Mouse (Mus musculus) B cell, adult 2 months (primary cell): ENCODE results near the gene Rps25.
"Not testable (repeated sequence)": the region's sequence is repeated elsewhere in the genome, so short reads cannot be mapped to it uniquely, and the experiment has no call there.

ENCODE experiments used
- DNase-seq, 2 experiments: peaks; one replicate each; pipeline ENCODE4 v3.0.0; 2022

The Rps25 gene

DNA sequence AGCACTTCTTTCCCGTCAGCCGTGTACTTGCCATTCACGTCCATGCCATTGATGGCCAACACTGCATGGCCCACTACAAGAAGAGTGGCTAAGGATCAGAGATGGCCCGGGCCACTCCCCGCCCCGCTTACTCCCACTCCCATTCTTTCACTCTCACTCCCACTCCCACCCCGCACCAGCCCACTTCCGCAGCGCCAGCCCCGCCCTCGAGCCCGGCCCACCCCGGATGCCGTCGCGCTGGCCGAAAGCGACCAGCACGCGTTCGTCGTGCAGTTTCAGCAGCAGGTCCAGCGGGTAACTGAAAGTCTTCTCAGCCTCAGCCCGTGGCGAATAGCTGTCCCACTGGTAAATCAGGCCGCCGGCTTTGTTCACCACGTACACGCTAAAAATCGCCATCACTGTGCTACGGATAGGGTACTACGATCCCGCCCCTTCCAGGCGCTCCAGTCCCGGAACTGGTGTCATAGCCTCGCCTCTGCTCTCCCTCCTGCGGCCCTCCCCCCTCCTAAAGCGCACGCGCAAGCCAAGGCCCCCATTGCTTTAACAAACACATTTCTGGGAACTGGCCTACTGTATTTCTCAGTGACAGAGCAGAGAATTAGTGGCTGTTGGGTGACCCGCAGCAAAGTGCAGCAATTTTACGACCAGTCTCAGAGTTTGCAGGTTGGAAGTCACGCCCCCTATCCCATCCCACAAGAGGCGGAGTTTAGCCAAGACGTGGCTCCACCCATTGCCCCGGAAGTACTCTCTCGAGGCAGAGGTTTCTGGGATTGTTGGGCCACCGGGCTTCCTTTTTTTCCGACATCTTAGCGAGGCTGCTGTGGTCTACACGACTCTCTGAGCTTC is at the start of gene Rps25, which contains the start of gene Trappc4:
TSS of gene Rps25 (plus strand) at position 234 of the 846 bp plus-strand sequence.
TSS of gene Trappc4 (minus strand) at position 695 of the 846 bp plus-strand sequence.
- peak; percentile 95 to 96 for DNase-seq

DNA sequence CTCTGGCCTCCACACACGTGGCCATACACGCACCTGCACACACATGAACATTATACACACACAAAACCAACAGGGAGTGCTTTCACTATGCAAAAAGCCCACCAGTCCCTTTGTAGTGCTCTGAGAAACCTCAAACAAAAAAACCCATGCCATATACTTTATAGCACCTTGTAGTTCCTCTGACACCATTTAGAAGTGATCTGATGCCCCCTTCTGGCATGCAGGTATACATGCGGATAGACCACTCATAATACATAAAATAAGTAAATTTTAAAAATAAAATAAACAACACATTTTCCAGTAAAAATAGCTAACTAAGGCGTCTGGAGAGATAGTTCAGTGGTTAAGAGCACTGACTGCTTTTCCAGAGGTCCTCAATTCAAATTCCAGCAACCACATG is 49.7 kb upstream of the Rps25 start:
- peak; percentile 54 to 61 for DNase-seq

DNA sequence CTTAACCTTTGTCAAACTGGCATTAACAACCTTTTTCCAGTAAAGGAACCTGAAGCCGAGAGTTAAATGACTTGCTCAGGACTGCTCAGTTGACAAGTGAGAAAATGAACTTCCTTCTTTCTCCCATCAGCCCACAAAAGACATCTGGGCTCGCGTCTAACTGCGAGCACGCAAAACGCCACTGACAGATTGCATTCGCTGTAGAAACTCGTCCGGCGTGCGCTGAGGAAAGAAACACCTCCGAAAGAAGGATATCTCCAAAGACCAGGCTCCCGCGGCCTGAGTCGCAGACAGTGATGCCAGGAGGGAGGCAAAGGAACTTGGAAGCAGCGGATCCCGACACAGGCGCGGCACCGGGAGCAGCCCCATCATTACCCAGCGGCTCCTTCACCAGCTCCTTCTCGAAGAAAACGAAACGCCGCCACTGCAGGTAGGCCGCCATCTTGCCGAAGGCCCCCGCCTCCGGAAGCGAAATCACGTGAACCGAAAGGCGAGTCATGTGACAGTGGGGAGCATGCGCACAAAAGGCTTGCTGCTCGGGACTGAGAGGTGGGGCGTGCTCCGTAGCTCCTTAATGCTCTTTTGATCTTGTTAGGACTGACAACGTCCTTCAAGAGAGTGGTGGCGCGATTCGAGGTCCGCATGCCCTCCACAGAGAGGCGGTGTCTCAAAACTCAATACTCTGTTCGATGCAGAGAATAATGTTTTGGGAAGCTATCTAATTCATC is 45.6 kb upstream of the Rps25 start, which contains the start of gene Vps11:
TSS of gene Vps11 (minus strand) at position 481 of the 728 bp plus-strand sequence.
- DNase-seq: peak; percentile 95 to 96

DNA sequence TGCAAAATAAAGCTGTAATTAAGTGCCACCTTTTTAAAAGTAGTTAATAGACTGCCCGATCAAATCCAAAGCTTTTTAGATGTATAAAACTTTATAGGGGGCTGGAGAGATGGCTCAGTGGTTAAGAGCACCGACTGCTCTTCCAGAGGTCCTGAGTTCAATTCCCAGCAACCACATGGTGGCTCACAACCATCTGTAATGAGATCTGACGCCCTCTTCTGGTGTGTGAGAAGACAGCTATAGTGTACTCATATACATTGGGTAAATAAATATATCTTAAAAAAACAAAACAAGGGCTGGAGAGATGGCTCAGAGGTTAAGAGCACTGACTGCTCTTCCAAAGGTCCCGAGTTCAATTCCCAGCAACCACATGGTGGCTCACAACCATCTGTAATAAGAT is 45.0 kb upstream of the Rps25 start:
- peak in 1 of 2 experiments; percentile 11 for DNase-seq

DNA sequence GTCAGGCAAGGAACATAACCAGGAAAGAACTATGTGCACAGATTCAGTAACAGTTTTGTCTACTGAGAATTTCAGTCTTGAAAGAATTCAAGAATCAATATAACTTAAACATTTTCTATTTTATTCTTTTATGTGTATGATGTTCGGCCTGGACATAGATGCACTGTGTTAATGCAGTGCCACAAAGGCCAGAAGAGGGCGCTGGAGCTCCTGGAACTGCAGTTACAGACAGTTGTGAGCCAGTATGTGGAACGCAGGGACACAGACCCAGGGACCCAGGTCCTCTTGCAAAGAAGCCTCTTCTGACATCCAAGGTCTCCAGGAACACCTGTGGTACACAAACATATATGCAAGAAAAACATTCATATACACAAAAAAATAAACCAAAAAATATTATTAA is 42.5 kb upstream of the Rps25 start:
- DNase-seq: peak; percentile 58

DNA sequence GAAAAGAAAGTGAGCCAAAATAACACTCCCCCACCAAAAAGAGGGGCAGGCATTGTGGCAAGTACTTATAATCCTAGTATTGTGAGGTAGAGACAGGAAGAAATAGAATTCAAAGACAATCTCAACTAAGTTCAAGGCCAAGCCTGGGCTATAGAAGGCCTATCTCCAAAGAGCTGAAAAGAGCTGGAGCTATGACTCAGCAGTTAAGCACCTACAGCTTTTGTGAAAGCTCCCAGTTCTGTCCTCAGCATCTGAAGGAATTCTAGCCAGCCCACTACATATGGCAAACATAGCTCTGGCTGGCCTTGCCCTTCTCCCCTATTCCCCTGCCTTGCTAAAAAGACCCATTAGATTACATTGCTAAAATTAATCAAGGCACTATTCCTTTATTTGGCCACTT is 33.6 kb upstream of the Rps25 start:
- no peak for DNase-seq

DNA sequence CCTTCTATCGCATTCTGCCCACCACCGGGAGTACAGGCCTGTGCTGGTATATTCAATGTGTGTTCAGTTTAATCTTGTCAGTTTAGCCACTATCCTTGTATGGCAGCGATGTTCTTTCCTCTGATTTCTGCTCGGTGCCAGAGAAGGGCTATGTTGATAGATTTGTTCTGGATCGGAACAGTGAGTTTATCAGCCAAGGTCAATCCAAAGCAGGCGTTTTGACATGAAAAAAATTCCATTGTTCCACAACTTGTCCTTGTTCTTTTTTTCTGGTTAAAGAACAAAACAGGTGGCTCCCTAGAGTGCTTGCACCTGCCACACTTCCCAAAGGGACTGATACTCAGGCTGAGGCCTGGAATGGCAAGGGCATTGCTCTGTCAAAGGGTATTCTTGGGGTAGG is 30.8 kb upstream of the Rps25 start:
- no peak for DNase-seq

DNA sequence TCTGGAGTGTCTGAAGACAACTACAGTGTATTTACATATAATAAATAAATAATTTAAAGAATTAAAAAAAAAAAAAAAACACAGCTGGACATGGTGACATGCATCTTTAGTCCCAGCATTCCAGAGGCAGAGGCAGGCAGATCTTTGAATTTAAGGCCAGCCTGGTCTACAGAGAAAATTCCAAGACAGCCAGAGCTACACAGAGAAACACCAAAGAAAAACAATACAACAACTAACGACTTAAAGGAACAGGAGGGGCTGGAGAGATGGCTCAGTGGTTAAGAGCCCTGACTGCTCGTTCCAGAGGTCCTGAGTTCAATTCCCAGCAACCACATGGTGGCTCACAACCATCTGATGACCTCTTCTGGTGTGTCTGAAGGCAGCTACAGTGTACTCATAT is 29.6 kb upstream of the Rps25 start:
- DNase-seq: not testable (repeated sequence)

DNA sequence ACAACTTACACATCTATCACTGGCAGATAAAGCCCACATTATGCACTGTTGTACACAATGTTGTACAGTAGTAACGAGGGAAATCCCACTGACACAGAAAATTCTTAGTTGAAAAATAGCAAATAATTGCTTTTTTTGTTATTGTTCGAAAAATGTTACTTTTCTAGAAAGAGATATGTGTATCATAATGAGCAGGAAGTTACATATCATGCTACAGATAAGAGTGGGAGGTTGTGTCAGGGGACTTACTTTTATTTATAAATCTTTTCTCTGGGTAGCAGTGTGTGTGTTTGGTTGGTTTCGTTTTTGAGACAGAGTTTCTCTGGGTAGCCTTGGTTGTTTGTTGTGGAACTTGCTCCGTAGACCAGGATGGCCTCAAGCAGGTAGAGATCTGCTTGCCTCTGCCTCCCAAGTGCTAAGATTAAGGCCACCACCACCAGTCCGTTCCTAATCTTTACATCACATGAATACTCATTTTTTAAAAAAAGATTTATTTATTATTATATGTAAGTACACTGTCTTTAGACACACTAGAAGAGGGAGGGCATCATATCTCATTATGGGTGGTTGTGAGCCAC is 28.7 kb upstream of the Rps25 start:
- peak; percentile 14 to 18 for DNase-seq

DNA sequence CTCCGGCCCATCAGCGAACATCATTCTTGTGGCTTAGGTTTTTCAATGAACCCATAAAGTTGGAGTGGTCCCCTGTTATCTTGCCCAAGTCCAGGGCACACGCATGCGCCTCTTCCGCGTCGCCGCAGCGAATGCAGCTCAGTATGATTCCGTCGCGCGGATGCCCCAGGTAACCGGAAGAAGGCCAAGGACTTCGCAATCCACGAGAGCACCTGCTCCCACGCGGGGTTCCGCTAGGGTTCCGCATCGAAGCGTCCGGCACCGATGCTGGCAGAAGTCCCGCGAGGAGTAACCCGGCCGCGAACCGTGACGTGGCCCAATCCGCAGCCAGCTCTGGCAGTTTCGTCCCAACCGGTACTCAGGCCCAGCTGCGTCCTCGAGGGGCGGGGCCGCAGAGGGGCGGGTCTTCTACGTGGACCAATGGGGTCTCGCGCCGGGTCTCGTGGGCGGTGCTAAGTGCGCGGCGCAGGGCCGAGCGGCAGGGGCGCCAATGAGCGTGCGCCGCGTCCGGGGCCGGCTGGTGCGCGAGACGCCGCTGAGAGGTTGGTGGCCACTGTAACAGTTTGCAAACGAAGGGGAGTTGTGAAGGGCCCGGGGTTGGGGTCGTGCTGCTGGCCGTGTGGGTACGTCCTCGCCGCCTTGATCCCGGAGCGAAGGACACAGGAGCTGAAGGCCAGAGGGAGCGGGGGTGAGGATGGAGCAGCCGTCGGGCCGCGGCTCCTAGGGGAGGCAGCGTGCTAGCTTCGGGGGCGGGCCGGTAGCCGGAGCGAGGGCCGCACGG is 27.7 kb upstream of the Rps25 start, which contains the start of gene Hyou1:
TSS of gene Hyou1 (plus strand) at position 437 of the 781 bp plus-strand sequence.
- peak; percentile 100 for DNase-seq

DNA sequence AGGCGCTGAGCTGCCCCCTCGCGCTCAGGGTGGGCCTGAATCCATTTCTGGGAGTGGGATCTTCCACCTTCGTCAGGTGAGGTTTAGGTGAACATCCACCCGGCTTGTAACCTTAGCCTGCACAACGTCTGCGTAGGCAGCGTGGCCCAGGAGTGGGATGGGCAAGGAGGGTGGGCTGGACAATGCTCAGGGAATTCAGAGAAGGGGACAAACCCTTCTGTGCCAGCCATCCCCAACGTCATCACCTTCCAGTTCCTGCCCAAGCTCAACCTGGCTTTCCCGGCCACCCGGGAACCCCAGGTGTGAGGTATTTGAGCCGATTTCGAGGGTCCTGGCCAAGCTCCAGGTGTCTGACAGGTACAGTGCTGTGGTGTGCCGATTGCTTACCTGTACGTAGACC is 27.1 kb upstream of the Rps25 start:
- DNase-seq: no peak

DNA sequence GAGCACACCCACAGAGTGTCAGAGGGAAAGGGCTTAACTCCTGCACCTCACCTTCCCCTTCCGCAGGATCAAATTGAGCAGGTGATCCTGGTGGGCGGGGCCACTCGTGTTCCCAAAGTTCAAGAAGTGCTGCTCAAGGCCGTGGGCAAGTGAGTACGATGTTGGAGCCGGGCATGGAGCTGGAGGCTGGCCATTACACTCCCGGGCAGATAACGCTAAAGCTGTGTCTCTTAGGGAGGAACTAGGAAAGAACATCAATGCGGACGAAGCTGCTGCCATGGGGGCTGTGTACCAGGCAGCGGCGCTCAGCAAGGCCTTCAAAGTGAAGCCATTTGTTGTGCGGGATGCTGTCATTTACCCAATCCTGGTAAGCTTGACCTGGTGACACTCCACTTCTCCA is 22.3 kb upstream of the Rps25 start:
- no peak for DNase-seq

DNA sequence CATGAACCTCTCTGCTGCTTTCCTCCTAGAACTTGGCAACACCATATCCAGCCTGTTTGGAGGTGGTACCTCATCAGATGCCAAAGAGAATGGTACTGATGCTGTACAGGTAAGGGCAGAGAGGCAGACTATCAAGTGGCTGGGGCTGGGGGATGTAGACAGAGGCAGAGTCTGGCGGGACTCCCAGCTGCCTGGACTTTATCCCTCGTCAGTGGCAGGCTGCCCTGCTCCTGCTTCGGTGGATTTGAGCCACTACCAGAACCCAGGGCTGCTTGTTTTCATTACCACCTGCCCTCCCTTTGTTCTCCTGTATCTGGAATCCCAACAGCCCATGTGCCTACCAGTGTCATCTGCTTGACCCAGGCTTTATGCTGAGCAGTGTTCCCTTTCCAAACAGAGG is 19.7 kb upstream of the Rps25 start:
- DNase-seq: no peak

DNA sequence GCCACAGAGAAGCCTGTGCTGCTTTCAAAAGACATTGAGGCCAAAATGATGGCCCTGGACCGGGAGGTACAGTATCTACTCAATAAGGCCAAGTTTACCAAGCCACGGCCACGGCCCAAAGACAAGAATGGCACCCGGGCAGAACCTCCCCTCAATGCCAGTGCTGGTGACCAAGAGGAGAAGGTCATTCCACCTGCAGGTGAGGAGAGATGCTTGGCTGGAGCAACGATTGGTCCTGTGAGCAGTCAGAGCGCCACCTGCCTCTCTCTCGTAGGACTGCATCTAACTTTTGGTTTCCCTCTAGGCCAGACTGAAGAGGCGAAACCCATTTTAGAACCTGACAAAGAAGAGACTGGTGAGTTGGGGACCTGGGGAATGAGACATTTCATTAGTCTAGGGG is 17.7 kb upstream of the Rps25 start:
- DNase-seq: peak; percentile 70 to 72

DNA sequence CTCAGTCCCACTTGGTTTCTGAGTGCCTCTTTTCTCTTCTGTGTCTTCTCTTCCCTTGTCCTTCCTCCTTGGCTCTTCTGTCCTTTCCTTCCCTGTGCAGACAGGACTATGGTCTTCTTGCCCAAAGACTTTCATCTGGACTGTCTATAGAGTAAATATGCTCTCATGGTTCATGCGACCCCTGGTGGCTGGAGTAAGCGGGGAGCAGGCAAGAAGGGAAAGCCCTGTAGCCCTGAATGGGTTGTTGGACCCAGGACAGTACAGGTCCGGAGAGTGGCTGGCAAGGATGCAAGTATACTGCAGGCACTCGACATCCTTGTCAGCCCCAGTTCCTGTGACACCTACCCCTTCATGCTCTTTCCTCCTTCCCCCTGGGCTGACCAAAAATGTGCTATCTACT is 15.5 kb upstream of the Rps25 start:
- peak; percentile 85 to 87 for DNase-seq

DNA sequence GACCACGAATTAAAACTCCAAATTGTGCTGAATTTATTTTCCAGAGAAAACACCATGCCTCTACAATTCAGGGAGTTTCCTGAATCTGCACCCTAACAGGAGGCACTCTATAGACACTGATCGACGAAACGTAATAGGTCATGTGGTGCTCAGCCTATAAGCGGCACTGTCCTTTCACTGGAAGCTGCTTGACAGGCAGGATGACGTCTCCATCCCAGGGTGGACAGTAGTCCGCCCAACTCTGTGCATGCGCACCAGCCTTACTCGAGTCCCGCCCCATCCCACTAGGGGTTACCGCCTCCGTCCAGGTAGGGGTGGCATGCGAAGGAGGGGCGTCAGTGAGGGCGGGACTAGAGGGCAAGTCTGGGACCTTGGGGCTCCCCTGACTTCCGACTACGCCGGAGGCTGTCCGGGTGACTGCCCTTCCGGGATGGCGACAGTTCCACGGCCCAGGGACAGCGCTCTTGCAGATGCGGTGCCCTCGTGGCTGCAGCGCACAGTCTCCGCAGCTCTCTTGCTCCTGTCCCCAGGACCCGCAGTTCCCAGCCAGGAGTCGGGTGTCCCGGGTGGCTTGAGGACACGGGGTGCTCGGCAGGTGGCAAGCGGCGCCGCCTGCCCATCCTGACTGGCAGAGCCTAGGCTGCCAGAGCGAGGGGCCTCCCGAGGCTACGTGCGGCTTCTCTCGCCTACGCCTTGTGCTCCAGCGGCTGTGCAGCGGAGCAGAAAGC is 10.1 kb upstream of the Rps25 start, which contains the start of gene Slc37a4:
TSS of gene Slc37a4 (plus strand) at position 169 of the 728 bp plus-strand sequence.
- peak; percentile 92 to 94 for DNase-seq

DNA sequence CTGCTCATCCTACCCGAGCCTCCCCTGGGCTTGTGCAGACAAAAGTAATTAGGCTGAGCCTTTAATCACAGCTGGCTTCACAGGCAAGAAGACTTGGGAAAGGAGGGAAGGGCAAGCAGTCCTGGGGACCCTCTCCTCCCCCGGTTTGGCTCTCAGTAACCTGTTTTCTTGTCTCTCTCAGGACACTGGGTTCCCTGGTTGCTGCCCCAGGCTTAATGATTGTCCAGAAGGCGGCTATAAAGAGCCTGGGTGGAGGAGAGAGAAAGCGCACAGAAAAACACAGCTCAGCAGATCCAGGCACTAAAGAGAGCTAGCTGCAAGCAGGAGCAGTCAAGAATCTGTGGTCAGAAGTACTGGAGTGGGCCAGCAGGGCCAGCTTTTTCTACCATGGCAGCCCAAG is 8.9 kb upstream of the Rps25 start:
- DNase-seq: no peak

DNA sequence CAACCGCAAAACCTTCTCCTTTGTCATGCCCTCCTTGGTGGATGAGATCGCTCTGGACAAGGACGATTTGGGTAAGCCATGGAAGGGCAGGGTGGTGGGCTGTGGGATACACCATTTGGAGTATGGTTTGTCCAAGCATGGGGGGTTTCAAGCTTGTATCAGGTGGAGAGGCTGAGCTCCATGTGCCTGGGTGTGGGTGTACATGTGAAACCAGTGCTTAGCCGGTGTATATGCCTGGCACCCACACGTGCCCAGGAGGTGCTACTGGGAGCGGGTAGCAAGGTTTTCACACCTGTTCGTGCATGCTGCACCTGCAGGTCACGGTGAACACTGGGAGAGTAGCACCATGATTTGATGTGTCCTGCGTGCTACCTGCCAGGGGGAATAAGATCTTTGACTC is 8.4 kb upstream of the Rps25 start:
- DNase-seq: no peak

DNA sequence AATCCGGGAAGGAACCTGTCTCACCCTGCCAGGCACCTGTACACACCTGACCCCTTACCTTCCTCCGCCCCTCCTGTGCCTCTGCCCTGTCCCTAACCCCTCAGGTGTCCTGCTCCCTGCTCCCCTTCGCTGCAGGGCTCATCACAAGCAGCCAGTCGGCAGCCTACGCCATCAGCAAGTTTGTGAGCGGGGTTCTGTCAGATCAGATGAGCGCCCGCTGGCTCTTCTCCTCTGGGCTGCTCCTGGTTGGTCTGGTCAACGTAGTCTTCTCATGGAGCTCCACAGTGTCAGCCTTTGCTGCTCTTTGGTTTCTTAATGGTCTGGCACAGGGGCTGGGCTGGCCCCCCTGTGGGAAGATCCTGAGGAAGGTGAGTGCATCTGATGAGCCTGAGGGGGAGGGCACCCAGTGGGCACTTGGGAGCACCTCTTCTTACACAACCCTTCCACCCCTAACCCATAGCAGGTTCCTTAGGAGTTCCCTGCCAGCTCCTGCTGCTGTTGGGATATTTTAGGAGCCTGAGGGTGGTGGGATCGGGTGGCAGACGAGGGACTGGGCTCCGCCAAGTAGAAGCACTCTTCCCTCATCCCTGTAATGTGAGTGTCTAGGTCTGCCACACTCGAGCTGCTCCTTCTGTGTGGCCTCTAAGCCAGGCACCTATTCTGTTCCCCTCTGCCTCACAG is 7.7 kb upstream of the Rps25 start:
- DNase-seq: no peak

DNA sequence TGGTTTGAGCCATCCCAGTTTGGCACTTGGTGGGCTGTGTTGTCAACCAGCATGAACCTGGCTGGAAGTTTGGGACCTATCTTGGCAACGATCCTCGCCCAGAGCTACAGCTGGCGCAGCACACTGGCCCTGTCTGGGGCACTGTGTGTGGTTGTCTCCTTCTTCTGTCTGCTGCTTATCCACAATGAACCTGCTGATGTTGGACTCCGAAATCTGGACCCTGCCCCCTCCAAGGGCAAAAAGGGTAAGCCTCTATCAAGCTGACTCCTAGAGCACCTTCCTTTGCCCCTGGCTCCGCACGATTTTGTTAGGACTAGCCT is 7.2 kb upstream of the Rps25 start:
- DNase-seq: no peak

DNA sequence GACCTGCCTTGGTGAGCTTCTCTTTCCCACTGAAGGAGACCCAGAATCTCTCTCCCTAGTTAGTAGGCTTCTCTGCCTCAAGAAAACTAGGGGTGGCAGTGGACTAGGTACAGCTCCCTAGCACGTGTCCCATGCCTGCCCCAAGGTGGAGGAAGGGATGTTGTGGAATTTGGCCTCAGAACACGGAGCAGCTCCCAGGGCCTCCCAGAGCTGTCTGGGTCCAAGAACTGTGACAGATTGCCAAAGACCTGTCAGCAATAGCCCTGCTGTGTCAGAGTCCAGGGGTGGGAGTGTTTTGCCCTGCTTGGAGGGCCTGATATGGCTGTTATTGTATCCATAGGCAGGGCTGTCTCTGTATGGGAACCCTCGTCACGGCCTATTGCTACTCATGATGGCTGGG is 5.9 kb upstream of the Rps25 start:
- DNase-seq: no peak

DNA sequence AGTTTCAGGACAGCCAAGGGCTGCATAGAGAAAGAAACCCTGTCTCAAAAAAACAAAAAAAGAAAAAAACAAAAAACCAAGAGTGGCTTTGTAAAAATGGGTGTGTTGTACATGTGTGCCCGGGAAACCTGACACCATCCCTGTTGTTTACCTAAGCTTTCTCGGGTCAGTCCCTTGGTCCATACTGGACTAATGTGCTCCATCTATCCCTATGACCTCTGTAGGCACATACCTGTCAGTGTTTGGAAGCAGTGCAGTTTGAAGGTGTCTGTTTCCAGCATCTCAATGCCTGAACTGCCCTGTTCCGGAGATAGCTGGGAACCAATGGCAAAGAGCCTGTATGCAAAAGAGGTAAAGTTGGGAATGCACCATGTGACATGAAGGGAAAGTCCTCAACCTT is 1.9 kb upstream of the Rps25 start:
- no peak for DNase-seq
